Mouse (Mus musculus) forebrain, embryonic 13.5 days (tissue): ENCODE measurements around the gene Chpf2. TPM values are rescaled to one million over a fixed set of nuclear protein-coding genes. Genes with fewer than 3 reads are reported as not detected.

Experiments used
- ATAC-seq: fragments of 200-750 bp; cut with Nextera tagmentation; 2 replicates; pipeline ENCODE4 v1.8.0; 2017
- H3K27ac ChIP-seq: fragments of 300-500 bp; sonication (generic); 2 replicates; pipeline ENCODE4 v1.5.1; 2015; ENCODE audit warnings: inconsistent platforms, mild to moderate bottlenecking, moderate library complexity
- H3K27me3 ChIP-seq: fragments of 300-500 bp; sonication (generic); 2 replicates; pipeline ENCODE4 v1.6.1; 2015; ENCODE audit warnings: mild to moderate bottlenecking, inconsistent platforms
- H3K36me3 ChIP-seq: fragments of 300-500 bp; sonication (generic); 2 replicates; pipeline ENCODE4 v1.6.1; 2015; ENCODE audit warnings: mild to moderate bottlenecking, inconsistent platforms; ENCODE audit not compliant: poor library complexity, severe bottlenecking
- H3K4me1 ChIP-seq: fragments of 300-500 bp; sonication (generic); 2 replicates; pipeline ENCODE4 v1.6.1; 2015; ENCODE audit warnings: inconsistent platforms
- H3K4me2 ChIP-seq: fragments of 300-500 bp; sonication (generic); 2 replicates; pipeline ENCODE4 v1.6.1; 2015; ENCODE audit warnings: inconsistent platforms, mild to moderate bottlenecking, moderate library complexity
- H3K4me3 ChIP-seq: fragments of 300-500 bp; sonication (generic); 2 replicates; pipeline ENCODE4 v1.5.1; 2015; ENCODE audit warnings: mild to moderate bottlenecking, inconsistent platforms
- H3K9ac ChIP-seq: fragments of 300-500 bp; sonication (generic); 2 replicates; pipeline ENCODE4 v1.6.1; 2015; ENCODE audit warnings: mild to moderate bottlenecking, inconsistent platforms
- H3K9me3 ChIP-seq: fragments of 300-500 bp; sonication (generic); replicated peaks from 2 replicates; pipeline ENCODE4 v1.6.1; 2016; ENCODE audit warnings: inconsistent platforms
- WGBS: fragments of 180-500 bp; shearing (Covaris S2); methylation state at CpG from one replicate; pipeline ENCODE4 v1.1.7; 2015; 5-methylcytosine and 5-hydroxymethylcytosine counted together
- polyA plus RNA-seq: library from polyadenylated mRNA; unstranded; fragments of >200 nt; fragmentation: Nextera tagmentation; extraction: Ambion mirVana; gene quantifications from 2 replicates; pipeline ENCODE4 v1.2.1, GENCODE M21; 2015

The Chpf2 gene
- polyA plus RNA-seq, 1 experiment from 2014 or later: 15.0 TPM

DNA sequence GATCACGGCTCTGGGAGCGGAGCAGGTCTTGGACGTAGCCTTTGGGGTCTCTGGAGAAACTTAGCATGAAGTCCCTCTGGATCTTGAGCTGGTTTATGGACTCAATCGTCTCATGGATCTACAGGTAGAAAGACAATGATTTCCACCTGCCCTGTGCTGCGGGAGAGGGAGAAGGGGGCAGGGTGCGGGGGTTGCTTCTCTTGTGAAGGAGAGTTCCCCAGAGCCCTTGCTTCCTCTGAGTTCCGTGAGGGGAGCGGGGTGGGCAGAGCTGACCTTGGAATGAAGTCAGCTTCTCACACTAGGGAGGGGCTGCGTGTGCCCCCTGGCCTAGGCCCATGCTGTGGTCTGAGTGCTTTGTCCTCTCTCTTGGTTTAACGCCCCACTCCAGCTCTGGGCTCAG is 6.7 kb downstream of the Chpf2 start:
- no peaks in the 10 kb centered on the region for H3K27me3 ChIP-seq
- peaks cover 74% of the 10 kb centered on the region for H3K36me3 ChIP-seq
- H3K4me3 ChIP-seq: no peak overlapping the region
- no peak overlapping the region for H3K4me2 ChIP-seq
- WGBS: 75% methylated on average over 10 of the region's 10 CpGs
- peaks cover 64% of the 10 kb centered on the region for H3K4me1 ChIP-seq
- no peaks in the 10 kb centered on the region for H3K9me3 ChIP-seq
- ATAC-seq: no peak
- H3K27ac ChIP-seq: 0 out of 2 replicates have a peak overlapping the region, but pooled peaks have one; percentile 35
- H3K9ac ChIP-seq: no peak overlapping the region

DNA sequence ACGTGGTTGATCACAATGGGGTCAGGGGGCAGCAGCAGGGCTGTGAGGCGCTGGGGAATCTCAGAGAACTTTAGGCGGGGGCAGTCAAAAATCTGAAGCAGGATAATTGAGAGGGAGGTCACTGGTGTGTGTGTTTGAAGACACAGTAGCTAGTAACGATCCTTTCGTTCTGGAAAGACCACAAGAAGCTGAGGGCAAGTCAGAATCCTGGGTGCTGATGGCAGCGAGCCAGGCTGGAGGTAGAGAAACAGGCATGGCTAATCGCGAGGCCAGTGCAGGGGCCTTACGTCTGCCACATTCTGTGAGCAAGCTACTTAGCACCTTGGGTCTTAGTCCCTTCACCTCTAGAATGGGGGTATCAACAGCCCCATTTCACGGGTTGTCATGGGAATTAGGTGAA is 7.4 kb downstream of the Chpf2 start:
- 69% methylated on average over 10 of the region's 10 CpGs for WGBS
- no peak for ATAC-seq
- peaks cover 64% of the 10 kb centered on the region for H3K4me1 ChIP-seq

DNA sequence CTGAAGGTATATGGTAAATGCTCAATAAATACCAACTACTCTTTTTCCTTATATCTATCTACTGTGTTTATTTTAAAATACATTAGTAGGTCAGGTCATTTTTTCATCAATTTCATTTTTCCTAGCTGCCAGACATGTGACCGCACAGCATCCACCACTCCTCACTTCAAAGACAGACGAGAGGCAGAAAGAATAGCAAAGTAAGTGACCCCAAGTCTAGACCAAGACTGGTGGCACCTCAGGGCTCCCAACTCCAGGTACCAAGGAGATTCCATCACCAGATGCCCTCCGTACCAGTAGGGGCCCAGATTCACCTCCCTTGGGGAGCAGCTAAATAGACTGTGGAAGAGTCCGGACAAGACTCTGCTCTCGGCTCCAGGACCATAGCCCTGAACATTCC is 7.8 kb downstream of the Chpf2 start:
- no peaks in the 10 kb centered on the region for H3K27me3 ChIP-seq
- peak overlapping the region; percentile 100; the same call in 1 of the 2 replicates for H3K27ac ChIP-seq
- 95% methylated on average over 5 of the region's 5 CpGs for WGBS
- H3K36me3 ChIP-seq: peaks cover 63% of the 10 kb centered on the region
- peaks cover 66% of the 10 kb centered on the region for H3K4me1 ChIP-seq
- ATAC-seq: no peak
- no peak overlapping the region for H3K4me3 ChIP-seq
- H3K4me2 ChIP-seq: no peak overlapping the region
- no peaks in the 10 kb centered on the region for H3K9me3 ChIP-seq
- H3K9ac ChIP-seq: no peak overlapping the region

More for the DNA sequence above, 7.4 kb downstream of the Chpf2 start:
- Histone ChIP-seq H3K27ac (no peak overlapping the region), H3K4me2 (no peak overlapping the region), H3K36me3 (peaks cover 67% of the 10 kb centered on the region), H3K4me3 (no peak overlapping the region), H3K9me3 (no peaks in the 10 kb centered on the region), H3K9ac (no peak overlapping the region), H3K27me3 (no peaks in the 10 kb centered on the region)

DNA sequence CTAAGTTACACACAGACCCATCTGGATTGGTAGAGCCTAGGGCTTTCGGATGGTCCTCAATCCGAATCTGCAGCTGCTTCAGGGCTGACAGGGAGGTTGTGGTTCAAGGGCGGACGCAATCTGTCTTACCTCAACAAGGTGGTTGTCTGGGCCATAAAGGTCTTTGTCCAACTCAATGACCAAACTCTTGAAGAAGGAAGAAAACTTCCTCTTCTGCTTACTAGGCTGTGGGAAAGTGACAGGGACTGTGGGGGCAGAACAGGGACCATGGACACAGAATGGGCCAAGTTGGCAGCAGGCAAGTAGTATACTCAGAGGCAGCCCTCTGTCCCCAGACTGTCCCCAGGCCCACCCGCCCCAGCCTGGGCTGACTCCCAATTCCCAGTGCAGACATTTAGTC is 8.7 kb downstream of the Chpf2 start:
- H3K4me3 ChIP-seq: no peak overlapping the region
- H3K4me2 ChIP-seq: peak overlapping the region; percentile 63
- no peaks in the 10 kb centered on the region for H3K9me3 ChIP-seq
- 87% methylated on average over 5 of the region's 5 CpGs for WGBS
- H3K36me3 ChIP-seq: peaks cover 55% of the 10 kb centered on the region
- no peaks in the 10 kb centered on the region for H3K27me3 ChIP-seq
- ATAC-seq: no peak
- H3K27ac ChIP-seq: peak overlapping the region; percentile 100
- peak overlapping the region; percentile 66; the same call in 1 of the 2 replicates for H3K9ac ChIP-seq
- H3K4me1 ChIP-seq: peaks cover 73% of the 10 kb centered on the region

- Histone ChIP-seq H3K4me3 (peak overlapping the region; percentile 31), H3K36me3 (peaks cover 49% of the 10 kb centered on the region), H3K4me2 (peak overlapping the region; percentile 63), H3K4me1 (peaks cover 79% of the 10 kb centered on the region), H3K27ac (peak overlapping the region; percentile 100), H3K27me3 (no peaks in the 10 kb centered on the region), H3K9me3 (no peaks in the 10 kb centered on the region), H3K9ac (peak overlapping the region; percentile 66)
- peak; percentile 13; the same call in 1 of the 2 replicates for ATAC-seq
- 40% methylated on average over 14 of the region's 14 CpGs for WGBS
Observed at GRCm38 (mm10) chr5:24595786-24596380, 9.3 kb downstream of the Chpf2 start.

- peak overlapping the region; percentile 100 for H3K27ac ChIP-seq
- ATAC-seq: peak; percentile 67
- no peaks in the 10 kb centered on the region for H3K9me3 ChIP-seq
- peaks cover 78% of the 10 kb centered on the region for H3K4me1 ChIP-seq
- H3K27me3 ChIP-seq: no peaks in the 10 kb centered on the region
- peak overlapping the region; percentile 66 for H3K9ac ChIP-seq
- H3K36me3 ChIP-seq: peaks cover 41% of the 10 kb centered on the region
- H3K4me2 ChIP-seq: peak overlapping the region; percentile 63
- 1% methylated on average over 11 of the region's 11 CpGs for WGBS
- H3K4me3 ChIP-seq: peak overlapping the region; percentile 31
Observed at GRCm38 (mm10) chr5:24596519-24597171, 10.1 kb downstream of the Chpf2 start.

DNA sequence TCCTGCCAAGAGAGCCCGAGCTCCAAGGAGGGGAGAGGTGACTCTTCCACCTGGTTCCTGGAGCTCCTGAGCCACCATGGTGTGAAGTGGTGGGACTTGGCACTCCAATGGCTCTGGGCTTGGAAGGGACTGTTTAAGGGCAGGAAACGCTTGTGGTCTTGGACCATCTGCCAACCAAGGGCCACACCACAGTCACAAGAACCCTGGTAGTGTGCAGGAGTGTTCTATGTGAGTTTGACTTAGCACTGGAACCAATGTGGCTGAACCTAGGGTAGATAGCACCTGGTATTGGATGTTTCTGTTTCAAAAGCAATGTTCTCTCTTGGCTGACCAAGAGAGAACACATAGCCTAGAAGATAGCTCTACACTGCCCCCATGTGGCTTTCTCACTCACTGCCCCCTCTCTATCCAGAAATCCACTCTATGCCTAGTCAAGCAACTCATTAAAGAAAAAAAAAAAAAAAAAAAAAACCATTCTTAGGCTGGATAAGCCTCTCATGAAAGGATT is 10.7 kb downstream of the Chpf2 start:
- peak overlapping the region; percentile 100 for H3K27ac ChIP-seq
- peak overlapping the region; percentile 31 for H3K4me3 ChIP-seq
- peak overlapping the region; percentile 66 for H3K9ac ChIP-seq
- 29% methylated on average over 2 of the region's 2 CpGs for WGBS
- peak overlapping the region; percentile 63 for H3K4me2 ChIP-seq
- peaks cover 35% of the 10 kb centered on the region for H3K36me3 ChIP-seq
- ATAC-seq: peak; percentile 20
- H3K27me3 ChIP-seq: no peaks in the 10 kb centered on the region
- no peaks in the 10 kb centered on the region for H3K9me3 ChIP-seq
- H3K4me1 ChIP-seq: peaks cover 76% of the 10 kb centered on the region

DNA sequence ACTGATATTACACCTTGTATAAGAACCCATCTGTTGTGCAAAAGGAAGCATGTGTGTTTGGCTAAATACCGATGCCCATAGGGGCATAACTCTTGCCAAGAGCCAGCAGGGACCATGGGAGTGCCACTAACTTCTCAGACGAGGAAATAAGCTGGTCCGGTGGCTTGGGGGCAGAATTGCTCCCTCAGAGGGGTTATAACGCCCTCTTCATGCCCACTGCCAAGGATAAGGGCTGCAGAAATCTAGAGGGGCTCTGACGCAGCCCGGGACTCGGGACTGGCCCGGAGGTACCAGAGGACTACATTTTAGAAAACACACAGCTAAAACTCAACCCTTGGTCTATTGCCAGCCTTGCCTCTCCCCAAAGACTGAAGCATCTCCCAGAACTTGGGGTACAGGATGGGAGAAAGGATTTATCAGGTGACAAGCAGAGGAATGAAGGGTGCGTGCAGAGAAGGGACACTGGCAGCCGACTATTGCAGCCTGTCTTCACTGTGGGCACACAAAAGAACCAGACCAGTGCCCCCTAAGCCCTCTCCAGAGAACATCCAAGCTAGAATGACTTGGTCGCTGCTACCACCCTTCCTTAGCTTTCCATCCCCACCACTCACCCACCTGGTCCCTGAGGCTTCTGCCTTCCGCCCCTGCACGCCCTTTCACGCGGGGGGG is 11.5 kb downstream of the Chpf2 start:
- peak overlapping the region; percentile 56 for H3K4me3 ChIP-seq
- H3K27ac ChIP-seq: peak overlapping the region; percentile 92
- no peaks in the 10 kb centered on the region for H3K9me3 ChIP-seq
- ATAC-seq: no peak
- 15% methylated on average over 15 of the region's 15 CpGs for WGBS
- no peaks in the 10 kb centered on the region for H3K27me3 ChIP-seq
- H3K4me1 ChIP-seq: peaks cover 79% of the 10 kb centered on the region
- peak overlapping the region; percentile 95 for H3K4me2 ChIP-seq
- H3K9ac ChIP-seq: peak overlapping the region; percentile 86
- peaks cover 27% of the 10 kb centered on the region for H3K36me3 ChIP-seq

DNA sequence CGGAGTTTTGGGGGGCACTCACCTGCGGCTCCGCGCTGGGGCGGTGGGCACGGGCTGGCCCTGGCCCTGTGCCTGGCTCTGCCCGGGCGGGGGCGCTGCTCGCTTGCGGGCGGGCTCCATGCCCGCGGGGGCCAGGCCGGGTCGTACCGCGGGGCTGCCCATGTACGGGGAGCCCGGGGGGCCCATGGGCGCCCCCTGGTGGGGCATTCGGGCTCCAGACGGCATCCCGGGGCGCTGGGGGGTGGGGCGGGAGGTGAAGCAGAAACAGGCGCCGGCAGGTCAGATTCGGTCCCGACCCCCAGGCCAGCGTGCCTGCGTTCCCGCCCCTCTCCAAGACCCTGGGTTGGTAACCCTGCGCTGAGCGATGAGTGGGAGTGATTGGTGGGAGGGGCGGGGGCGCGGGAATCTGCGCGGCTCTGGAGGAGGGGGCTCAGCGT is 12.0 kb downstream of the Chpf2 start:
- Histone ChIP-seq H3K4me2 (peak overlapping the region; percentile 95), H3K27me3 (no peaks in the 10 kb centered on the region), H3K27ac (peak overlapping the region; percentile 92), H3K9me3 (no peaks in the 10 kb centered on the region), H3K4me1 (peaks cover 85% of the 10 kb centered on the region), H3K9ac (peak overlapping the region; percentile 86), H3K36me3 (peaks cover 22% of the 10 kb centered on the region), H3K4me3 (peak overlapping the region; percentile 56)
- under 1% methylated on average over 36 of the region's 41 CpGs for WGBS
- peak; percentile 17 for ATAC-seq

GRCm38 (mm10) chr5:24599137-24599536 is 12.6 kb downstream of the Chpf2 start:
- Histone ChIP-seq H3K9me3 (no peaks in the 10 kb centered on the region), H3K4me1 (peaks cover 90% of the 10 kb centered on the region), H3K27ac (peak overlapping the region; percentile 92), H3K4me2 (peak overlapping the region; percentile 95), H3K9ac (peak overlapping the region; percentile 86), H3K4me3 (peak overlapping the region; percentile 56), H3K36me3 (peaks cover 16% of the 10 kb centered on the region), H3K27me3 (no peaks in the 10 kb centered on the region)
- 11% methylated on average over 8 of the region's 8 CpGs for WGBS
- ATAC-seq: no peak

GRCm38 (mm10) chr5:24600236-24600635 is 13.7 kb downstream of the Chpf2 start:
- peak overlapping the region; percentile 69 for H3K4me3 ChIP-seq
- H3K27ac ChIP-seq: no peak overlapping the region
- H3K9ac ChIP-seq: peak overlapping the region; percentile 92; the same call in 1 of the 2 replicates
- H3K4me1 ChIP-seq: peaks cover 86% of the 10 kb centered on the region
- H3K4me2 ChIP-seq: peak overlapping the region; percentile 95
- no peak for ATAC-seq
- 65% methylated on average over 2 of the region's 2 CpGs for WGBS
- no peaks in the 10 kb centered on the region for H3K27me3 ChIP-seq
- H3K36me3 ChIP-seq: peaks cover 5% of the 10 kb centered on the region
- no peaks in the 10 kb centered on the region for H3K9me3 ChIP-seq
